Mouse (Mus musculus) Patski (cell line): ENCODE measurements around the gene Pltp. TPM values are rescaled to one million over a fixed set of nuclear protein-coding genes. Genes with fewer than 3 reads are reported as not detected.

Source experiments
- ATAC-seq: fragments of 100-300 bp; one replicate; pipeline ENCODE4 v1.8.0; 2021
- CTCF ChIA-PET: fragments of 350-600 bp; sonication (Branson Sonifier 250); formaldehyde crosslinking; loops from one replicate; lab custom pipeline; 2022; ENCODE audit warnings: inconsistent platforms; lab: Charles Lee
- POLR2A ChIA-PET: fragments of 350-600 bp; sonication (Branson Sonifier 250); formaldehyde crosslinking; loops from one replicate; lab custom pipeline; 2022; ENCODE audit warnings: antibody characterized with exemption, inconsistent platforms; lab: Charles Lee
- DNase-seq: peaks from one replicate; pipeline ENCODE4 v3.0.0-alpha.2; 2011; ENCODE audit warnings: low read depth, low spot score
- H3K27me3 ChIP-seq: fragments of 371-371 bp; one replicate; pipeline ENCODE4 v1.5.1; 2021
- CTCF ChIP-seq: fragments of 100-300 bp; IDR thresholded peaks from one replicate; pipeline ENCODE4 v1.5.1; 2021
- in situ Hi-C: fragments of 300-500 bp; cut with MboI; formaldehyde crosslinking; loops from 3 replicates; pipeline ENCODE4 v1.11.1; 2018; ENCODE audit warnings: low pct_unique_long_range_greater_than_20kb, mixed read lengths
- polyA plus RNA-seq: library from polyadenylated mRNA; unstranded; gene quantifications from one replicate; pipeline ENCODE4 v1.2.3, GENCODE M21; 2021

The Pltp gene
- polyA plus RNA-seq, 1 experiment from 2014 or later: 9.4 TPM

- DNase-seq (no peak), ATAC-seq (no peak)
- no peak for TF ChIP-seq CTCF
- CTCF ChIA-PET: no interaction called here
- POLR2A ChIA-PET: no interaction called here
- no peaks in the 10 kb centered on the region for H3K27me3 ChIP-seq
- in situ Hi-C loops: no loop called here
These were observed 67.1 kb downstream of the Pltp start for GRCm38 (mm10) chr2:164790451-164790850.

Other genes starting within 250 kb of the Pltp start
- not detected for gene Wfdc6b, start 244.2 kb downstream of the Pltp start, polyA plus RNA-seq
- gene Wfdc8, start 244.1 kb downstream of the Pltp start, polyA plus RNA-seq: not detected
- not detected for gene Wfdc16, start 218.9 kb downstream of the Pltp start, polyA plus RNA-seq
- gene Wfdc10, start 201.7 kb downstream of the Pltp start, polyA plus RNA-seq: not detected
- gene Wfdc9, start 201.1 kb downstream of the Pltp start, polyA plus RNA-seq: not detected
- not detected for gene Wfdc11, start 183.6 kb downstream of the Pltp start, polyA plus RNA-seq
- gene Wfdc13, start 172.6 kb downstream of the Pltp start, polyA plus RNA-seq: not detected
- gene Spint4, start 159.2 kb downstream of the Pltp start, polyA plus RNA-seq: not detected
- not detected for gene Spint5, start 142.4 kb downstream of the Pltp start, polyA plus RNA-seq
- gene Wfdc3, start 111.8 kb downstream of the Pltp start, polyA plus RNA-seq: 0.47 TPM
- 49.8 TPM for gene Dnttip1, start 111.7 kb downstream of the Pltp start, polyA plus RNA-seq
- 106 TPM for gene Ube2c, start 87.8 kb downstream of the Pltp start, polyA plus RNA-seq
- 0.18 TPM for gene Tnnc2, start 77.7 kb downstream of the Pltp start, polyA plus RNA-seq
- 50.3 TPM for gene Snx21, start 71.9 kb downstream of the Pltp start, polyA plus RNA-seq
- gene Acot8, start 52.8 kb downstream of the Pltp start, polyA plus RNA-seq: 23.3 TPM
- 6.8 TPM for gene Zswim3, start 52.6 kb downstream of the Pltp start, polyA plus RNA-seq
- 13.2 TPM for gene Zswim1, start 35.0 kb downstream of the Pltp start, polyA plus RNA-seq
- gene Spata25, start 29.2 kb downstream of the Pltp start, polyA plus RNA-seq: 0.14 TPM
- 479 TPM for gene Ctsa, start 24.8 kb downstream of the Pltp start, polyA plus RNA-seq
- gene Neurl2, start 24.3 kb downstream of the Pltp start, polyA plus RNA-seq: 2.6 TPM
- 38.7 TPM for gene Pcif1, start 21.6 kb upstream of the Pltp start, polyA plus RNA-seq
- gene Zfp335, start 54.0 kb upstream of the Pltp start, polyA plus RNA-seq: 19.0 TPM
- 0.12 TPM for gene Mmp9, start 83.1 kb upstream of the Pltp start, polyA plus RNA-seq
- 3.9 TPM for gene Slc12a5, start 103.1 kb upstream of the Pltp start, polyA plus RNA-seq
- gene Ncoa5, start 177.2 kb upstream of the Pltp start, polyA plus RNA-seq: 40.0 TPM
- gene Cd40, start 197.9 kb upstream of the Pltp start, polyA plus RNA-seq: 0.39 TPM
- not detected for gene 1700025C18Rik, start 233.0 kb upstream of the Pltp start, polyA plus RNA-seq